Comparison of ENCODE assay signal across 9 mouse cellular contexts in the genomic region with DNA sequence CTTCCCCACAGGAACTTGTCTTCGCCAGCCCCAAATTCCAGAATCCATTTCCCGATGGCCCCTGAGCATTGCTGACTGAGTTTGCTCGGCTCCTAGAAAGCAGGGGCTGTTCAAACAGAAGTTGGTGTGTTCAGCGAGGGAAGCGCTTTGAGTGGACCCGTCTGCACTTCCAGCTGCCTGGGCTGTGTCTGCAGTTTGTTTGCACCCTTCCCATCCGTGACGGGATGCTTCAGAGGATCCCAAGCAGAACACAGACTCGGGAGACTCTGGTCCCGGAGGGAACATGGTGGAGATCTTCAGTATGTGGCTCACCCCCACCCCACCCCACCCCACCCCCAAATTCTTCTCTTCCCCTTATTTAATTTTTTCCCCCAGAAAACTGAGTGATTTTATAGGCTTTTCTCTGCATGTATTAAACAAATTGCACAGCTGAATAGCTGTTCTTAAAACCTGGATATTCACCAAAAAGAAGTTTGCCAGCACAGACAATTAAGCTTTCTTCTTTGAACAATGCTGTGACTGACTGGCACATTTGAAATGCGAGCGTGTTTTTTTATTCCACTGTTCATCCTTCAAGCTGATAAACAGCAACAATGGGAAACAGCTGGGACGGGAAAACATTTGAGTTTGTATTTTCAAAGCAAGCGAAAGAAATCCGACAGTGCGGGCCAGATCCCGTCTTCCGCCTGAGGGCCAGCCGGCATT.
A peak's percentile ranks its signal among the peaks of the same experiment; 100 is the strongest.
DNase-seq lines count a peak whose midpoint lies in the region; ATAC-seq lines count a peak whose summit lies in the region.
"Had no signal": no experiment of that assay in that cellular context is flagged by ENCODE, and none has a peak within 500 bp of the region (broad histone marks: within the 10 kb centered on the region; RNA-seq: fewer than 3 reads in every experiment).

No protein-coding gene starts in this region.

- H3K27ac ChIP-seq in embryonic facial prominence, embryonic 15.5 days (replicated peaks): peak overlapping the region; percentile 63
- no peak overlapping the region for H3K27ac ChIP-seq in hindbrain, embryonic 13.5 days
- H3K27ac ChIP-seq in neural tube, embryonic 15.5 days (replicated peaks): no peak overlapping the region
- no peak overlapping the region for H3K27ac ChIP-seq in intestine, embryonic 16.5 days (ENCODE audit: low read length)
- H3K27ac ChIP-seq: limb, embryonic 15.5 days had no signal

- peaks cover 7% of the 10 kb centered on the region; the same call in 1 of the 2 replicates for H3K4me1 ChIP-seq in embryonic facial prominence, embryonic 15.5 days
- H3K4me1 ChIP-seq in hindbrain, embryonic 13.5 days (replicated peaks): peaks cover 27% of the 10 kb centered on the region
- peaks cover 22% of the 10 kb centered on the region for H3K4me1 ChIP-seq in neural tube, embryonic 15.5 days
- H3K4me1 ChIP-seq in intestine, embryonic 16.5 days (ENCODE audit: control insufficient read depth, insufficient read depth, low read length): no peaks in the 10 kb centered on the region; the same call in 1 of the 2 replicates
- H3K4me1 ChIP-seq: limb, embryonic 15.5 days had no signal

- no peaks in the 10 kb centered on the region for H3K36me3 ChIP-seq in embryonic facial prominence, embryonic 15.5 days
- no peaks in the 10 kb centered on the region for H3K36me3 ChIP-seq in hindbrain, embryonic 13.5 days
- H3K36me3 ChIP-seq in neural tube, embryonic 15.5 days: no peaks in the 10 kb centered on the region
- H3K36me3 ChIP-seq in intestine, embryonic 16.5 days (ENCODE audit: control insufficient read depth, insufficient read depth, low read length): no peaks in the 10 kb centered on the region
- H3K36me3 ChIP-seq: limb, embryonic 15.5 days had no signal

- WGBS in embryonic facial prominence, embryonic 15.5 days: 30% methylated on average over 19 of the region's 19 CpGs
- 31% methylated on average over 19 of the region's 19 CpGs for WGBS in hindbrain, embryonic 13.5 days
- WGBS in neural tube, embryonic 15.5 days: 40% methylated on average over 19 of the region's 19 CpGs
- WGBS in intestine, embryonic 16.5 days: 39% methylated on average over 19 of the region's 19 CpGs

- H3K27me3 ChIP-seq in embryonic facial prominence, embryonic 15.5 days: no peaks in the 10 kb centered on the region
- H3K27me3 ChIP-seq in hindbrain, embryonic 13.5 days: peaks cover 9% of the 10 kb centered on the region; the same call in 1 of the 2 replicates
- no peaks in the 10 kb centered on the region; the same call in 1 of the 2 replicates for H3K27me3 ChIP-seq in neural tube, embryonic 15.5 days (replicated peaks)
- no peaks in the 10 kb centered on the region for H3K27me3 ChIP-seq in intestine, embryonic 16.5 days (replicated peaks; ENCODE audit: control insufficient read depth, insufficient read depth, low read length)

- ATAC-seq in embryonic facial prominence, embryonic 15.5 days (ENCODE audit: insufficient number of reproducible peaks, low FRiP score, low TSS enrichment, low read depth): 0 out of 2 replicates have a peak, but pooled peaks have one; percentile 61
- no peak for ATAC-seq in hindbrain, embryonic 13.5 days (ENCODE audit: low FRiP score)
- no peak for ATAC-seq in neural tube, embryonic 15.5 days (ENCODE audit: low FRiP score)
- ATAC-seq in intestine, embryonic 16.5 days: no peak

- H3K9me3 ChIP-seq in embryonic facial prominence, embryonic 15.5 days (replicated peaks): 0 out of 2 replicates have a peak, but pooled peaks cover 8% of the 10 kb centered on the region
- H3K9me3 ChIP-seq in hindbrain, embryonic 13.5 days: peaks cover 13% of the 10 kb centered on the region; the same call in 1 of the 2 replicates
- H3K9me3 ChIP-seq in neural tube, embryonic 15.5 days (replicated peaks): 0 out of 2 replicates have a peak, but pooled peaks cover 3% of the 10 kb centered on the region
- 0 out of 2 replicates have a peak, but pooled peaks cover 2% of the 10 kb centered on the region for H3K9me3 ChIP-seq in intestine, embryonic 16.5 days (ENCODE audit: control insufficient read depth, low read length)
- H3K9me3 ChIP-seq: limb, embryonic 15.5 days had no signal

- no peak overlapping the region for H3K9ac ChIP-seq in embryonic facial prominence, embryonic 15.5 days
- no peak overlapping the region for H3K9ac ChIP-seq in hindbrain, embryonic 13.5 days
- no peak overlapping the region for H3K9ac ChIP-seq in neural tube, embryonic 15.5 days (replicated peaks)
- no peak overlapping the region for H3K9ac ChIP-seq in intestine, embryonic 16.5 days (ENCODE audit: low read depth, low read length)
- H3K9ac ChIP-seq: limb, embryonic 15.5 days had no signal

- no peak overlapping the region; the same call in 1 of the 2 replicates for H3K4me3 ChIP-seq in embryonic facial prominence, embryonic 15.5 days (replicated peaks)
- H3K4me3 ChIP-seq in hindbrain, embryonic 13.5 days: no peak overlapping the region
- H3K4me3 ChIP-seq in neural tube, embryonic 15.5 days (replicated peaks): no peak overlapping the region
- no peak overlapping the region for H3K4me3 ChIP-seq in intestine, embryonic 16.5 days (ENCODE audit: low read length)
- H3K4me3 ChIP-seq: limb, embryonic 15.5 days had no signal

- peak; percentile 28 for DNase-seq in layer of hippocampus, adult 11-12 months (ENCODE audit: low spot score)
- DNase-seq in layer of hippocampus, postnatal 36 days: no peak
- DNase-seq in right cerebral cortex, postnatal 14 days: no peak
- DNase-seq: heart, postnatal 36 days had no signal

- H3K4me2 ChIP-seq in embryonic facial prominence, embryonic 15.5 days (replicated peaks): peak overlapping the region; percentile 34
- H3K4me2 ChIP-seq in hindbrain, embryonic 13.5 days: peak overlapping the region; percentile 34
- peak overlapping the region; percentile 7; the same call in 1 of the 2 replicates for H3K4me2 ChIP-seq in neural tube, embryonic 15.5 days
- H3K4me2 ChIP-seq in intestine, embryonic 16.5 days (ENCODE audit: low read depth, low read length): no peak overlapping the region
- H3K4me2 ChIP-seq: limb, embryonic 15.5 days had no signal
